Mouse (Mus musculus) lung, postnatal 14 days (tissue): Measurements from ENCODE around the gene Aldh3a1.
"Not testable (repeated sequence)": the region's sequence is repeated elsewhere in the genome, so short reads cannot be mapped to it uniquely, and the experiment has no call there.

Experiments used
- DNase-seq: peaks from one replicate; pipeline ENCODE4 v3.0.0; 2021

Aldh3a1 gene

DNA sequence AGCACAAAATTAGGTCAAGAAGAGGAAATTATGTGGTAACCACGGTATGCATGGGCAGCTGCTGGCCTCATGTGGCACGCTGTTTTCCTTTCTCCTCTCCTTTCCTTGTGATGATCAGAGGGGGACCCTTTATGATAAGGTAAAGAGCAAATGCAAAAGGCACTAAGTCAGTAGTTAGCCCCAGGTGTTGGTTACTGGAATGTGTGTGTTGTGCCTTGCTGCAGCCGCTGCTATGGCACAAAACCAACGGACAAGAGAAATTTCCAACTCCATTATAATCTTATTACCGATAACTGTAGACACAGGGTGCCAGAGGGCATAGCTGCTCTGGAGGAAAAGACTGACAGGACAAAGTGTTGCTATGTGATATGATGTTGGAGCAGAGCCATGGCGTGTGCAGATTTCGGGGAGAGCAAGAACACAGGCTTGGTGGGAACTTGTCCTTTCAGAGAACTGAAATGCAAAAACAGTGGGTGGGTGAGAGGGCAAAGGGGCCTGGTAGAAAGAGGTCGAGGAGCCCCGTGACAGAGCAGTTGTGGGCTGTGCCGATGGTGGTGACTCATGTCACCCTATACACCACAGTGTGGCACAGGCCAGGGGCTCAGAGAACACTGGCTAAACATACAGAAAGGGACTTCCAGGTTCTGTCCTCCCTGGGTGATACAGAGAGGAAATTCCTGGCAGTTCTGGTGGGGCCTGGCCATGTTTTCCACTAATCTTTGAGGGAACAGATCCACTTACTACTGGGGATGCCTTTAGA lies at the start of gene Aldh3a1:
Aldh3a1 (plus strand) TSS at position 51 of the 760 bp plus-strand sequence.
- DNase-seq = no peak

- no peak for DNase-seq
Measured at GRCm38 (mm10) chr11:61158141-61158540, 49.2 kb upstream of the Aldh3a1 start.

GRCm38 (mm10) chr11:61159796-61160732 lies 47.3 kb upstream of the Aldh3a1 start:
- no peak for DNase-seq

- DNase-seq = no peak
Measured at GRCm38 (mm10) chr11:61161121-61161520, 46.2 kb upstream of the Aldh3a1 start.

DNA sequence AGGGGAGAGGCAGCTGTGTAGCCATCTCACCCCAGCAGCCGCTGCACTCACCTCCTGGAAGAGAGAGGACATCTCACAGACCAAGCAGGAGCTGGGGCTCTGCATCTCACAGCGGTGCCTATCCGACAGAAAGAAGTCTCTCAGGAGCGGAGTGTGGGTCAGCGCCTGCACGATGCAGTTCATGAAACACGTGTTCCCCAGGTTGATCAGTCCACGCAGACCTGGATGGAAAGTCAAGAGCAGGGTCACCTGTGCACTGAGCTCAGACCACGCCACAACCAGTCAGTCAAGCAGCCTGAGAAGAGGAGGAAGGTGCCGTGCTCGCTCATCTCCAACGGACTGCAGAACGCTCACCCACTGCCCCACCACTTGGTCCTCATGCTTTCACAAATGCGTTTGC lies 44.6 kb upstream of the Aldh3a1 start:
- DNase-seq = no peak

DNA sequence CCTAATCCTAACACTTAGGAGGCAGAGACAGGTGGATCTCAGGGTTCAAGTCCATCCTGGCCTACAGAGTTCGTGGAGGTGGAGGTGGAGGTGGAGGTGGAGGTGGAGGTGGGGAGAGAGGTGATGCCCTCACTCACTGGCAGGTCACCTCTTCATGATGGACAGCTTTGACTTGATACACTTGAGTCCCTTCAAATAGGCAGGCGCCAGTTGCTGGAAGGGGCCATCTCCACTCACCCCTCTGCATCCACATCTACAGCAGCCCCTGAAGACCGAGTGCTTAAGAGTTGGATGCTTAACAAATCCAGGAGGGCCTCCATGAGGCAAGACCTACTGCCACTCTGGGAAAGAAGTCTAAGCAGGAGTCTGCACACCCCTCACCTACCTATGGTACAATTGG lies 44.0 kb upstream of the Aldh3a1 start:
- DNase-seq = no peak

DNA sequence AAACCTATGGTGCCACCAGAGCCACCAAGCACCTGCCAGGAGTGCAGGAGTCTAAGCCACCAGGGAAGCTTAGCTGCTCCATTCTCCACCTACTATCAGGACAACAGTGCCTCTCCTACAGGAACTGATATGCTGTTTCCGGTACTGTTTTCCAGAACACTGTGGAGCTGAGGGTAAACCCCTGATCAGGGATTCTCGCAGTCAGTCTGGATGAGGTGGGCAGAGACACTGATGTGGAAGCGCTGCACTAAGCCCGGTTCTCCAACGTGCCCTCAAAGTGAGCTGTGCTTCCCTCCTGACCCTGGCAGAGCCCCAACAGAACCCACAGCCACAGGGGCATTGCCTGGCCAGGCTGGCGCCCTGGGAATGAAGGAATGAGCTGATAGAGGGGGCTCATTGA lies 43.0 kb upstream of the Aldh3a1 start:
- DNase-seq = no peak

DNA sequence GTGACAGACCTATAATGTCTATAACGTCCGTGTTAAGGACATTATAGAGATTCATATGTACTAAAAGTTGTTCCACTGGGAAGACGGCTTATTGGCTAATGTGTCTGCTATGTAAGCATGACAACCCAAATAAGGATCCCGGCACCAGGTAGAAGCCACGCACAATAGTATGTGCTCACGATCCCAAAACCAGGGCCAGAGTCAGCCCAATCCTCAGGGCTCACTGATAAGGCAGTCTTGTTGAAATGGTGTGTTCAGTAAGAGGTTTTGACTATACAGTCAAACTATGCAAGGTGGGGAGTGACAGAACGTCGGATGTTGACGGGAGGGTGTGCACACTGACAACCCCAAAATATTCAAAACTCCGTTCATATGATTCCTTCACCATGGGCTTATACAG lies 42.5 kb upstream of the Aldh3a1 start:
- no peak for DNase-seq

DNA sequence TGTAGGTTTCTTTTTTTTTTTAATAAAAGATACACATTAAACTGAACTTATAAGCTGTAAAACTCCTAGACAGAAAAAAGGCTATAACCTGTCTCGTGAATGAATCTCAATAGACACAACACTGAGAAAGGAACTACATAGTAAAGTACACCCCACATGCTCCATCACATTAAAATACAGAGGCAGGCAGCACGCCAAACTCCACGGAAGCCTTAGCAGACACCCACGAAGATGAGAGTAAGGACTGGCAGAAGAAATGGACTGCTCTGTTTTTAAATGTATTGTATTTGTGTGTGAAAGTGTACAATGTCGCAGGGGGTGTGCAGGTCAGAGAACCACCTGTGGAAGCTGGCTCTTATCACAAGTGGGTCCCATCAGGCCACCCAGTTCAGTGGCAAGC lies 37.2 kb upstream of the Aldh3a1 start:
- DNase-seq = no peak

DNA sequence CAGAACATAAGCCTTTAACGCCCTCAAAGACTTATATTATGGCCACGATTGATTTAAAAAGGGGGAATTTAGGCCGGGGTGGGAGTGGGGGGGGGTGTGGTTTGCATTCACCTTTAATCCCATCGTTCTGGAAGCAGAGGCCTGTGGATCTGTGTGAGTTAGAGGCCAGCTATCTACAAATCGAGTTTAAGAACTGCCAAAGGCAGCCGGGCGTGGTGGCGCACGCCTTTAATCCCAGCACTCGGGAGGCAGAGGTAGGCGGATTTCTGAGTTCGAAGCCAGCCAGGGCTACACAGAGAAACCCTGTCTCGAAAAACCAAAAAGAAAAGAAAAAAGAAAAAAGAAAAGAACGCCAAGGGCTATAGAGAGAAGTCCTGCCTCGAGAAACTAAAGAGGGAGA lies 33.9 kb upstream of the Aldh3a1 start:
- DNase-seq = not testable (repeated sequence)

DNA sequence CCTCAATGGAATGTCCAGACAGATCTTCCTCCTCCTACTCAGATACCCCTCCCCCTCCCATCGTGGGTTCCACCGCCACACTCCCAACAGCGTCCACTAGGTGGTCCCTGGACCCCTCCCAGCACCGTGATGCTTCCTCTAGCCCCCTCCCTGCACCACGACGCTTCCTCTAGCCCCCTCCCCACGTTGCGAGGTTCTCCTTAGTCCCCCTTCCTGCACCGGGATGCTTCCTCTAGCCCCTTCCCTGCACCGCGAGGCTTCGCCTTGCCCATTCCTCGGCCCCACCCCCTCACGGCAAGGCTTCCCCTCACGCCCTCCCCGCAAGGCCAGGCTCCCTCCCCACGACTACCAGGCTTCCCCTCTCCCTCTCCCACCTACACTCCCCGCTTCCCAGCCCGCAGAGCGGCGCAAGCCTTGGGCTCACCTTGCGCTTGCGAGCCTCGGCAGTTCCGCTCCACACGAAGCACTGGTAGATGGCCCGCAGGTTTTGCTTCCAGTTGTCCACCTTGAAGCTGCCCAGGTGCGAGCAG lies 33.0 kb upstream of the Aldh3a1 start:
- peak; percentile 63 for DNase-seq

- peak; percentile 99 for DNase-seq
Measured at GRCm38 (mm10) chr11:61174821-61175658, 32.3 kb upstream of the Aldh3a1 start, which contains the start of gene Usp22. Gene Usp22 (minus strand): TSS chr11:61175055.

GRCm38 (mm10) chr11:61175778-61176177 lies 31.6 kb upstream of the Aldh3a1 start:
- no peak for DNase-seq

DNA sequence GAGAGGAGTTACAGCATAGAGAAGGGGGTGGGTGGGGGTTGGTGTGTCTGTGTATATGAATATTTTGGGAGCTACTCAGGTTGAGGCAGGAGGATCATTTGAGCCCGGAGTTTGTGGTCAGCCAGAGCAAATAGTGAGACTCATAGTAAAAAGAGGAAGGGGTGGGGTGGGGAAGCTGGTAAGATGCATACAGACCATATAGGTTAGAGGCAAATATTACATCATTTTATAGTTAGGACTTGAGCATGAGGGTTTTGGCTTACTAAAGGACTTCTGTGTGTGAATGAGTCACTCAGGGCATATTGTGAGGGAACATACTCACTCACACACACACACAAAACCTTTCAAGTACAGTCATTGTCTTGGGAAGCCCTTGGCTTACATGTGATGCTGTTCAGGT lies 31.0 kb upstream of the Aldh3a1 start:
- DNase-seq = no peak

GRCm38 (mm10) chr11:61180361-61180760 lies 27.0 kb upstream of the Aldh3a1 start:
- no peak for DNase-seq

GRCm38 (mm10) chr11:61181624-61182023 lies 25.7 kb upstream of the Aldh3a1 start:
- DNase-seq = no peak

- no peak for DNase-seq
Measured at GRCm38 (mm10) chr11:61183820-61184219, 23.5 kb upstream of the Aldh3a1 start.

GRCm38 (mm10) chr11:61190776-61191175 lies 16.6 kb upstream of the Aldh3a1 start:
- DNase-seq = no peak

- not testable (repeated sequence) for DNase-seq
Measured at GRCm38 (mm10) chr11:61192123-61192522, 15.2 kb upstream of the Aldh3a1 start.

- no peak for DNase-seq
Measured at GRCm38 (mm10) chr11:61192779-61193178, 14.6 kb upstream of the Aldh3a1 start.

- DNase-seq = peak; percentile 92
Measured at GRCm38 (mm10) chr11:61193392-61193791, 13.9 kb upstream of the Aldh3a1 start.

GRCm38 (mm10) chr11:61196616-61197353 lies 10.6 kb upstream of the Aldh3a1 start:
- no peak for DNase-seq
